Mouse (Mus musculus) testis, postnatal 10 days (tissue): ENCODE results near the gene 4931422A03Rik.
"Not testable (repeated sequence)": the region's sequence is repeated elsewhere in the genome, so short reads cannot be mapped to it uniquely, and the experiment has no call there.

Experiments used
- DNase-seq: peaks from one replicate; pipeline ENCODE4 v3.0.0; 2021; ENCODE audit warnings: low spot score

The 4931422A03Rik gene

GRCm38 (mm10) chr2:104027458-104028138, 563 bp downstream of the 4931422A03Rik start, which contains the start of gene Fbxo3:
Gene Fbxo3, plus strand, starts transcription at chr2:104027721.
- peak; percentile 88 for DNase-seq

GRCm38 (mm10) chr2:104024656-104025055, 3.5 kb downstream of the 4931422A03Rik start:
- DNase-seq, result no peak

GRCm38 (mm10) chr2:104023096-104023495, 5.1 kb downstream of the 4931422A03Rik start:
- DNase-seq, result no peak

GRCm38 (mm10) chr2:104008853-104009252, 19.3 kb downstream of the 4931422A03Rik start:
- not testable (repeated sequence) for DNase-seq

GRCm38 (mm10) chr2:104007793-104008519, 20.2 kb downstream of the 4931422A03Rik start:
- no peak for DNase-seq

- peak; percentile 73 for DNase-seq
Measured at GRCm38 (mm10) chr2:104002711-104003413, 25.3 kb downstream of the 4931422A03Rik start.

GRCm38 (mm10) chr2:104001861-104002260, 26.3 kb downstream of the 4931422A03Rik start:
- DNase-seq, result no peak

GRCm38 (mm10) chr2:104001076-104001475, 27.1 kb downstream of the 4931422A03Rik start:
- no peak for DNase-seq

- no peak for DNase-seq
Measured at GRCm38 (mm10) chr2:103992618-103993332, 35.4 kb downstream of the 4931422A03Rik start.

GRCm38 (mm10) chr2:103992162-103992561, 36.0 kb downstream of the 4931422A03Rik start:
- no peak for DNase-seq

GRCm38 (mm10) chr2:103991303-103991702, 36.9 kb downstream of the 4931422A03Rik start:
- DNase-seq, result no peak

- no peak for DNase-seq
Measured at GRCm38 (mm10) chr2:103989724-103990123, 38.4 kb downstream of the 4931422A03Rik start.

GRCm38 (mm10) chr2:103987595-103987994, 40.6 kb downstream of the 4931422A03Rik start:
- not testable (repeated sequence) for DNase-seq

- DNase-seq, result no peak
Measured at GRCm38 (mm10) chr2:103983146-103983545, 45.0 kb downstream of the 4931422A03Rik start.

- DNase-seq, result peak; percentile 90
Measured at GRCm38 (mm10) chr2:103982250-103982649, 45.9 kb downstream of the 4931422A03Rik start.

GRCm38 (mm10) chr2:103977716-103978115, 50.4 kb downstream of the 4931422A03Rik start:
- no peak for DNase-seq

- DNase-seq, result no peak
Measured at GRCm38 (mm10) chr2:103977216-103977615, 50.9 kb downstream of the 4931422A03Rik start.

- DNase-seq, result no peak
Measured at GRCm38 (mm10) chr2:103975904-103976303, 52.3 kb downstream of the 4931422A03Rik start.

GRCm38 (mm10) chr2:103971838-103972237, 56.3 kb downstream of the 4931422A03Rik start:
- DNase-seq, result no peak

GRCm38 (mm10) chr2:103970791-103971649, 57.1 kb downstream of the 4931422A03Rik start:
- DNase-seq, result no peak
